Mouse (Mus musculus): Measurements from ENCODE around the gene Myf6. TPM values are rescaled to one million over a fixed set of nuclear protein-coding genes. Genes with fewer than 3 reads are reported as not detected.

The Myf6 gene
- polyA plus RNA-seq, 1 experiment from 2014 or later, result 0.23 TPM

- H3K9me3 ChIP-seq (ENCODE audit: control insufficient read depth, low read length), result no peaks in the 10 kb centered on the region
- no peak for DNase-seq (ENCODE audit: low spot score)
- no peak for ATAC-seq (ENCODE audit: insufficient number of reproducible peaks, low FRiP score, low TSS enrichment, low read depth)
- H3K9ac ChIP-seq (ENCODE audit: low read length), result 0 out of 2 replicates have a peak overlapping the region, but pooled peaks have one; percentile 7
- H3K4me2 ChIP-seq (ENCODE audit: low read depth, severe bottlenecking), result no peak overlapping the region
- H3K4me3 ChIP-seq (ENCODE audit: low read depth, low read length), result 0 out of 2 replicates have a peak overlapping the region, but pooled peaks have one; percentile 12
- no peaks in the 10 kb centered on the region for H3K36me3 ChIP-seq (ENCODE audit: control insufficient read depth, insufficient read depth, low read length)
- 45% methylated on average over 10 of the region's 10 CpGs for WGBS
- H3K27ac ChIP-seq (replicated peaks; ENCODE audit: low read depth, low read length), result no peak overlapping the region
- H3K4me1 ChIP-seq (ENCODE audit: control insufficient read depth, insufficient read depth, low read length), result no peaks in the 10 kb centered on the region
- H3K27me3 ChIP-seq (ENCODE audit: control insufficient read depth, insufficient read depth, low read length), result 0 out of 2 replicates have a peak, but pooled peaks cover 2% of the 10 kb centered on the region
Observed at GRCm38 (mm10) chr10:107484050-107484449, 10.5 kb downstream of the Myf6 start.

- Histone ChIP-seq H3K27me3 (ENCODE audit: control insufficient read depth, insufficient read depth, low read length) (no peaks in the 10 kb centered on the region), H3K27ac (replicated peaks; ENCODE audit: low read depth, low read length) (no peak overlapping the region), H3K36me3 (ENCODE audit: control insufficient read depth, insufficient read depth, low read length) (no peaks in the 10 kb centered on the region), H3K9ac (ENCODE audit: low read length) (no peak overlapping the region), H3K4me2 (ENCODE audit: low read depth, severe bottlenecking) (no peak overlapping the region), H3K4me3 (ENCODE audit: low read depth, low read length) (no peak overlapping the region), H3K9me3 (ENCODE audit: control insufficient read depth, low read length) (no peaks in the 10 kb centered on the region), H3K4me1 (ENCODE audit: control insufficient read depth, insufficient read depth, low read length) (no peaks in the 10 kb centered on the region)
- no peak for DNase-seq (ENCODE audit: low spot score)
- WGBS, result 48% methylated on average over 2 of the region's 2 CpGs
- ATAC-seq (ENCODE audit: insufficient number of reproducible peaks, low FRiP score, low TSS enrichment, low read depth), result no peak
Observed at GRCm38 (mm10) chr10:107473497-107473896, 21.0 kb downstream of the Myf6 start.

- ATAC-seq (ENCODE audit: insufficient number of reproducible peaks, low FRiP score, low TSS enrichment, low read depth), result no peak
- Histone ChIP-seq H3K4me2 (ENCODE audit: low read depth, severe bottlenecking) (no peak overlapping the region), H3K4me1 (ENCODE audit: control insufficient read depth, insufficient read depth, low read length) (no peaks in the 10 kb centered on the region), H3K4me3 (ENCODE audit: low read depth, low read length) (no peak overlapping the region), H3K27me3 (ENCODE audit: control insufficient read depth, insufficient read depth, low read length) (no peaks in the 10 kb centered on the region), H3K9ac (ENCODE audit: low read length) (no peak overlapping the region), H3K9me3 (ENCODE audit: control insufficient read depth, low read length) (no peaks in the 10 kb centered on the region), H3K36me3 (ENCODE audit: control insufficient read depth, insufficient read depth, low read length) (no peaks in the 10 kb centered on the region), H3K27ac (replicated peaks; ENCODE audit: low read depth, low read length) (no peak overlapping the region)
- 76% methylated on average over 5 of the region's 5 CpGs for WGBS
- no peak for DNase-seq (ENCODE audit: low spot score)
Observed at GRCm38 (mm10) chr10:107471712-107472111, 22.8 kb downstream of the Myf6 start.

- Histone ChIP-seq H3K9ac (ENCODE audit: low read length) (no peak overlapping the region), H3K9me3 (ENCODE audit: control insufficient read depth, low read length) (no peaks in the 10 kb centered on the region), H3K27ac (replicated peaks; ENCODE audit: low read depth, low read length) (no peak overlapping the region), H3K4me3 (ENCODE audit: low read depth, low read length) (no peak overlapping the region), H3K36me3 (ENCODE audit: control insufficient read depth, insufficient read depth, low read length) (no peaks in the 10 kb centered on the region), H3K4me2 (ENCODE audit: low read depth, severe bottlenecking) (no peak overlapping the region), H3K27me3 (ENCODE audit: control insufficient read depth, insufficient read depth, low read length) (no peaks in the 10 kb centered on the region), H3K4me1 (ENCODE audit: control insufficient read depth, insufficient read depth, low read length) (no peaks in the 10 kb centered on the region)
- 88% methylated on average over 7 of the region's 7 CpGs for WGBS
- DNase-seq (ENCODE audit: low spot score) (no peak), ATAC-seq (ENCODE audit: insufficient number of reproducible peaks, low FRiP score, low TSS enrichment, low read depth) (no peak)
Observed at GRCm38 (mm10) chr10:107467819-107468218, 26.7 kb downstream of the Myf6 start.

- no peak for DNase-seq (ENCODE audit: low spot score)
- Histone ChIP-seq H3K9ac (ENCODE audit: low read length) (no peak overlapping the region), H3K36me3 (ENCODE audit: control insufficient read depth, insufficient read depth, low read length) (no peaks in the 10 kb centered on the region), H3K4me1 (ENCODE audit: control insufficient read depth, insufficient read depth, low read length) (no peaks in the 10 kb centered on the region), H3K4me2 (ENCODE audit: low read depth, severe bottlenecking) (no peak overlapping the region), H3K9me3 (ENCODE audit: control insufficient read depth, low read length) (no peaks in the 10 kb centered on the region), H3K27ac (replicated peaks; ENCODE audit: low read depth, low read length) (no peak overlapping the region), H3K27me3 (ENCODE audit: control insufficient read depth, insufficient read depth, low read length) (no peaks in the 10 kb centered on the region), H3K4me3 (ENCODE audit: low read depth, low read length) (no peak overlapping the region)
- 93% methylated on average over 5 of the region's 5 CpGs for WGBS
- no peak for ATAC-seq (ENCODE audit: insufficient number of reproducible peaks, low FRiP score, low TSS enrichment, low read depth)
Observed at GRCm38 (mm10) chr10:107449496-107450330, 44.8 kb downstream of the Myf6 start.

Small RNA genes within 50 kb of the gene (microRNA-seq; reads per million reads assigned to microRNA genes)
- not detected for gene Gm44403

Other genes with a start within 250 kb of the Myf6 start
- 1.3 and 1.8 TPM in 2 replicates for gene Lin7a, start 223.1 kb downstream of the Myf6 start, polyA plus RNA-seq (2014; fragmentation: Nextera tagmentation; extraction: Ambion mirVana)
- gene Myf5, start 8.6 kb downstream of the Myf6 start, polyA plus RNA-seq (2014; fragmentation: Nextera tagmentation; extraction: Ambion mirVana), result 19.1 and 20.3 TPM in 2 replicates
- gene Ptprq, start 225.3 kb upstream of the Myf6 start, polyA plus RNA-seq (2014; fragmentation: Nextera tagmentation; extraction: Ambion mirVana), result 0.07 and 0.17 TPM in 2 replicates

All from limb, embryonic 11.5 days (tissue).